Mouse (Mus musculus): ENCODE results near the gene Cops7a. TPM values are rescaled to one million over a fixed set of nuclear protein-coding genes. Genes with fewer than 3 reads are reported as not detected.

Gene Cops7a
- polyA plus RNA-seq, 1 experiment from 2014 or later = 93.1 TPM

- Histone ChIP-seq H3K4me3 (replicated peaks; ENCODE audit: low read length) (peak overlapping the region; percentile 96), H3K36me3 (replicated peaks; ENCODE audit: control insufficient read depth, insufficient read depth) (peaks cover 24% of the 10 kb centered on the region), H3K27ac (peak overlapping the region; percentile 100), H3K4me2 (replicated peaks) (peak overlapping the region; percentile 100), H3K4me1 (replicated peaks; ENCODE audit: control insufficient read depth, insufficient read depth, low read length) (peaks cover 53% of the 10 kb centered on the region), H3K27me3 (ENCODE audit: control insufficient read depth, insufficient read depth, low read length) (no peaks in the 10 kb centered on the region), H3K9me3 (ENCODE audit: control insufficient read depth, low read length) (no peaks in the 10 kb centered on the region), H3K9ac (peak overlapping the region; percentile 100)
- DNase-seq (ENCODE audit: low spot score) (peak; percentile 90), ATAC-seq (ENCODE audit: low FRiP score) (peak; percentile 79)
- under 1% methylated on average over 57 of the region's 89 CpGs for WGBS
Measured at GRCm38 (mm10) chr6:124917518-124918330, 47.6 kb downstream of the Cops7a start.

GRCm38 (mm10) chr6:124916695-124917517 lies 48.4 kb downstream of the Cops7a start:
- Histone ChIP-seq H3K9me3 (ENCODE audit: control insufficient read depth, low read length) (no peaks in the 10 kb centered on the region), H3K27ac (peak overlapping the region; percentile 100), H3K9ac (peak overlapping the region; percentile 100), H3K4me2 (replicated peaks) (peak overlapping the region; percentile 100), H3K4me3 (replicated peaks; ENCODE audit: low read length) (peak overlapping the region; percentile 96), H3K36me3 (replicated peaks; ENCODE audit: control insufficient read depth, insufficient read depth) (peaks cover 28% of the 10 kb centered on the region), H3K27me3 (ENCODE audit: control insufficient read depth, insufficient read depth, low read length) (no peaks in the 10 kb centered on the region), H3K4me1 (replicated peaks; ENCODE audit: control insufficient read depth, insufficient read depth, low read length) (peaks cover 53% of the 10 kb centered on the region)
- 0% methylated on average over 54 of the region's 67 CpGs for WGBS
- DNase-seq (ENCODE audit: low spot score) = peak; percentile 90
- ATAC-seq (ENCODE audit: low FRiP score) = peak; percentile 49

- peaks cover 45% of the 10 kb centered on the region for H3K4me1 ChIP-seq (replicated peaks; ENCODE audit: control insufficient read depth, insufficient read depth, low read length)
- H3K27me3 ChIP-seq (ENCODE audit: control insufficient read depth, insufficient read depth, low read length) = no peaks in the 10 kb centered on the region
- peak overlapping the region; percentile 96 for H3K4me3 ChIP-seq (replicated peaks; ENCODE audit: low read length)
- peak overlapping the region; percentile 100 for H3K27ac ChIP-seq
- peak overlapping the region; percentile 100 for H3K4me2 ChIP-seq (replicated peaks)
- 2% methylated on average over 12 of the region's 12 CpGs for WGBS
- no peaks in the 10 kb centered on the region for H3K9me3 ChIP-seq (ENCODE audit: control insufficient read depth, low read length)
- peak overlapping the region; percentile 100 for H3K9ac ChIP-seq
- H3K36me3 ChIP-seq (replicated peaks; ENCODE audit: control insufficient read depth, insufficient read depth) = peaks cover 28% of the 10 kb centered on the region
- DNase-seq (ENCODE audit: low spot score) (no peak), ATAC-seq (ENCODE audit: low FRiP score) (no peak)
Measured at GRCm38 (mm10) chr6:124915942-124916694, 49.2 kb downstream of the Cops7a start.

GRCm38 (mm10) chr6:124915160-124915941 lies 50.0 kb downstream of the Cops7a start:
- 8% methylated on average over 21 of the region's 22 CpGs for WGBS
- peak overlapping the region; percentile 100 for H3K4me2 ChIP-seq (replicated peaks)
- H3K9me3 ChIP-seq (ENCODE audit: control insufficient read depth, low read length) = no peaks in the 10 kb centered on the region
- DNase-seq (ENCODE audit: low spot score) = no peak
- peak overlapping the region; percentile 100 for H3K9ac ChIP-seq
- H3K27ac ChIP-seq = peak overlapping the region; percentile 100
- peak overlapping the region; percentile 96 for H3K4me3 ChIP-seq (replicated peaks; ENCODE audit: low read length)
- no peaks in the 10 kb centered on the region for H3K27me3 ChIP-seq (ENCODE audit: control insufficient read depth, insufficient read depth, low read length)
- H3K4me1 ChIP-seq (replicated peaks; ENCODE audit: control insufficient read depth, insufficient read depth, low read length) = peaks cover 41% of the 10 kb centered on the region
- ATAC-seq (ENCODE audit: low FRiP score) = no peak
- peaks cover 28% of the 10 kb centered on the region for H3K36me3 ChIP-seq (replicated peaks; ENCODE audit: control insufficient read depth, insufficient read depth)

GRCm38 (mm10) chr6:124914511-124914910 lies 50.8 kb downstream of the Cops7a start:
- Histone ChIP-seq H3K9ac (peak overlapping the region; percentile 100), H3K36me3 (replicated peaks; ENCODE audit: control insufficient read depth, insufficient read depth) (peaks cover 28% of the 10 kb centered on the region), H3K27me3 (ENCODE audit: control insufficient read depth, insufficient read depth, low read length) (no peaks in the 10 kb centered on the region), H3K9me3 (ENCODE audit: control insufficient read depth, low read length) (no peaks in the 10 kb centered on the region), H3K4me1 (replicated peaks; ENCODE audit: control insufficient read depth, insufficient read depth, low read length) (peaks cover 44% of the 10 kb centered on the region), H3K27ac (peak overlapping the region; percentile 100), H3K4me3 (replicated peaks; ENCODE audit: low read length) (peak overlapping the region; percentile 96), H3K4me2 (replicated peaks) (peak overlapping the region; percentile 100)
- ATAC-seq (ENCODE audit: low FRiP score) (no peak), DNase-seq (ENCODE audit: low spot score) (no peak)
- 82% methylated on average over 7 of the region's 7 CpGs for WGBS

- Histone ChIP-seq H3K27me3 (ENCODE audit: control insufficient read depth, insufficient read depth, low read length) (no peaks in the 10 kb centered on the region), H3K4me1 (replicated peaks; ENCODE audit: control insufficient read depth, insufficient read depth, low read length) (peaks cover 40% of the 10 kb centered on the region), H3K4me2 (replicated peaks) (peak overlapping the region; percentile 100; the same call in 1 of the 2 replicates), H3K9ac (0 out of 2 replicates have a peak overlapping the region, but pooled peaks have one; percentile 100), H3K36me3 (replicated peaks; ENCODE audit: control insufficient read depth, insufficient read depth) (peaks cover 28% of the 10 kb centered on the region), H3K9me3 (ENCODE audit: control insufficient read depth, low read length) (no peaks in the 10 kb centered on the region), H3K4me3 (replicated peaks; ENCODE audit: low read length) (no peak overlapping the region), H3K27ac (peak overlapping the region; percentile 100)
- DNase-seq (ENCODE audit: low spot score) = no peak
- no peak for ATAC-seq (ENCODE audit: low FRiP score)
- WGBS = 49% methylated on average over 14 of the region's 14 CpGs
Measured at GRCm38 (mm10) chr6:124913721-124914285, 51.5 kb downstream of the Cops7a start.

- no peak for ATAC-seq (ENCODE audit: low FRiP score)
- 0 out of 2 replicates have a peak overlapping the region, but pooled peaks have one; percentile 100 for H3K27ac ChIP-seq
- no peak overlapping the region for H3K4me3 ChIP-seq (replicated peaks; ENCODE audit: low read length)
- H3K4me1 ChIP-seq (replicated peaks; ENCODE audit: control insufficient read depth, insufficient read depth, low read length) = peaks cover 34% of the 10 kb centered on the region
- no peaks in the 10 kb centered on the region for H3K27me3 ChIP-seq (ENCODE audit: control insufficient read depth, insufficient read depth, low read length)
- H3K9ac ChIP-seq = no peak overlapping the region
- no peaks in the 10 kb centered on the region for H3K9me3 ChIP-seq (ENCODE audit: control insufficient read depth, low read length)
- H3K4me2 ChIP-seq (replicated peaks) = no peak overlapping the region
- H3K36me3 ChIP-seq (replicated peaks; ENCODE audit: control insufficient read depth, insufficient read depth) = peaks cover 28% of the 10 kb centered on the region
- 47% methylated on average over 6 of the region's 6 CpGs for WGBS
- no peak for DNase-seq (ENCODE audit: low spot score)
Measured at GRCm38 (mm10) chr6:124913214-124913613, 52.1 kb downstream of the Cops7a start.

- Histone ChIP-seq H3K4me3 (replicated peaks; ENCODE audit: low read length) (no peak within 1 kb of the TSS), H3K4me2 (replicated peaks) (no peak within 1 kb of the TSS), H3K9me3 (ENCODE audit: control insufficient read depth, low read length) (no peaks in the 10 kb centered on the region), H3K9ac (peak within 1 kb of the TSS; percentile 55; the same call in 1 of the 2 replicates), H3K27me3 (ENCODE audit: control insufficient read depth, insufficient read depth, low read length) (no peaks in the 10 kb centered on the region), H3K36me3 (replicated peaks; ENCODE audit: control insufficient read depth, insufficient read depth) (peaks cover 28% of the 10 kb centered on the region), H3K27ac (no peak within 1 kb of the TSS), H3K4me1 (replicated peaks; ENCODE audit: control insufficient read depth, insufficient read depth, low read length) (peaks cover 34% of the 10 kb centered on the region)
- no peak for ATAC-seq (ENCODE audit: low FRiP score)
- WGBS = 21% methylated on average over 13 of the region's 13 CpGs
- DNase-seq (ENCODE audit: low spot score) = no peak
Measured at GRCm38 (mm10) chr6:124911533-124912218, 53.7 kb downstream of the Cops7a start, which contains the start of gene Lag3. Gene Lag3 (minus strand): TSS chr6:124911705.

Measured in hindbrain, embryonic 14.5 days (tissue).